Mouse (Mus musculus): ENCODE measurements around the gene Sumf1. TPM values are rescaled to one million over a fixed set of nuclear protein-coding genes. Genes with fewer than 3 reads are reported as not detected.

Gene Sumf1
- polyA plus RNA-seq, 1 experiment from 2014 or later, result 12.8 TPM

- Histone ChIP-seq H3K4me1 (peaks cover 8% of the 10 kb centered on the region), H3K27ac (no peak overlapping the region), H3K36me3 (replicated peaks) (no peaks in the 10 kb centered on the region), H3K27me3 (ENCODE audit: poor library complexity, severe bottlenecking) (no peaks in the 10 kb centered on the region), H3K4me3 (no peak overlapping the region), H3K9me3 (no peaks in the 10 kb centered on the region)
- DNase-seq (ENCODE audit: extremely low spot score, low spot score), result no peak
- 91% methylated on average over 10 of the region's 10 CpGs for WGBS
Observed at GRCm38 (mm10) chr6:108101936-108102830, 83.2 kb downstream of the Sumf1 start.

DNA sequence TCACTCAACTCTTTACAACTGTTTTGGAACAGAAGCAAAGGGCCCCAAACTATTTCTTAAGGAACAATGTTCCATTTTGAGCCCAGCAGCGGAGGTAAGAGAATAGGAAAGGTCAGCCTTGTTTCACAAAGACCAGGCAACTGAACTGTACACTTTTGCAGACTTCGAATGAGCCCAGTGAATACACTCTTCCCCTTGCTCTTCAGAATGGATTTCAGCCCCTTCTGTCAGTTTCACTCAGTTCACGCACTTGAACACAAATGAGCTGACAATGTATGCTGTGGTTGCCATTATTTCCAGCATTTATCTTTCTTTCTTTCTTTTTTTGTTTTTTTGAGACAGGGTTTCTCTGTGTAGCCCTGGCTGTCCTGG is 86.5 kb downstream of the Sumf1 start:
- Histone ChIP-seq H3K36me3 (replicated peaks) (no peaks in the 10 kb centered on the region), H3K9me3 (no peaks in the 10 kb centered on the region), H3K4me1 (peaks cover 15% of the 10 kb centered on the region), H3K27ac (peak overlapping the region; percentile 63), H3K27me3 (ENCODE audit: poor library complexity, severe bottlenecking) (no peaks in the 10 kb centered on the region), H3K4me3 (no peak overlapping the region)
- no peak for DNase-seq (ENCODE audit: extremely low spot score, low spot score)
- 67% methylated on average over 3 of the region's 3 CpGs for WGBS

DNA sequence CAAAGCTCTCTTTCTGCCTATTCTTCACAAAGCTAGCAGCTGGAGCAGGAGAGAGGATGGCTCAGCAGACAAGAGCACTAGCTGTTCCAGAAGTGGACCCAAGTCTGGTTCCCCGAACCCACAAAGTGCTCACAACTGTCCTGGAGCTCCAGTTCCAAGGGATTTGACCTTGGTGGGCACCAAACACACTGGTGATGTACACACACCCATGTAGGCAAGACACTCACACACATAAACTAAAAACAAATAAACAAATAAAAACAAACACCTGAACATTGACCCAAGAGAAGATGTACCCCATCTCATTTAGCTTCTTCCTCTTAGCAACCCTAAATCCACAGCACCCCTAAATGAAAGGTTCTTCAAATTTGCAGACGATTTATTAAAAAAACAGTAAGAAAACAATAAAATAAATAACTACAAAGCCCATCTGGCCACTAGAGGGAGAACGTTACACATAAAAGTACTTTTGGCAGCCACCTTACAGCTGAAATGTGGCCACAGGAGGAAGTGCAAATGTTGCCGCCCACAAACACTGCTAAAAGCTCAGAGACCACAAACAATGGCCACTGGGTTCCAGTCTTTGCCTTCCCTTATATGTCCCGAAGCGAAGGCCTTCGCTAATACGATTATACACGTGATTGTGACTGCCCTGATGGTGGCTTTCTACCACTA is 87.1 kb downstream of the Sumf1 start:
- Histone ChIP-seq H3K9me3 (no peaks in the 10 kb centered on the region), H3K4me3 (no peak overlapping the region), H3K27me3 (ENCODE audit: poor library complexity, severe bottlenecking) (no peaks in the 10 kb centered on the region), H3K4me1 (peaks cover 15% of the 10 kb centered on the region), H3K27ac (peak overlapping the region; percentile 63), H3K36me3 (replicated peaks) (no peaks in the 10 kb centered on the region)
- 18% methylated on average over 9 of the region's 9 CpGs for WGBS
- peak; percentile 46 for DNase-seq (ENCODE audit: extremely low spot score, low spot score)

DNA sequence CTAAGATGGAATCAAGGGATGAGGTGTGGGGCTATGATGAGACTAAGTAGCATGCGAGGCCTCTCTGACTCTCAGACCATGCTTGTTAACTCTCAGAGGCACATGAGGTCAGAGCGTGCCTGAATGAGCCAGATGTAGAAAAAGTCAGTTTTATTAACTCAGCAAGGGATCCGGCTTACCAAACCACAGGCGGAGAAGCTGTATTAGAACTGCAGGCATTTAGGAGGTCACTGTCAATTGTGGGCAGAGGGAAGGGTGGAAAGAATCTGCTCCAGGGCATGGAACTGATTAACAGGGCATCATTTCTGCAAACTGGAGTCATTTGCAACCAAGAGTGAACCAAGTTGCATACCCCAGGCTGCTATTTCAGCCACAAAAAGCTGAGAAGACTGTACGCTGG is 89.9 kb downstream of the Sumf1 start:
- Histone ChIP-seq H3K4me1 (peaks cover 15% of the 10 kb centered on the region), H3K36me3 (replicated peaks) (no peaks in the 10 kb centered on the region), H3K27me3 (ENCODE audit: poor library complexity, severe bottlenecking) (no peaks in the 10 kb centered on the region), H3K27ac (no peak overlapping the region), H3K9me3 (no peaks in the 10 kb centered on the region), H3K4me3 (no peak overlapping the region)
- no peak for DNase-seq (ENCODE audit: extremely low spot score, low spot score)
- WGBS, result 71% methylated on average over 5 of the region's 5 CpGs

DNA sequence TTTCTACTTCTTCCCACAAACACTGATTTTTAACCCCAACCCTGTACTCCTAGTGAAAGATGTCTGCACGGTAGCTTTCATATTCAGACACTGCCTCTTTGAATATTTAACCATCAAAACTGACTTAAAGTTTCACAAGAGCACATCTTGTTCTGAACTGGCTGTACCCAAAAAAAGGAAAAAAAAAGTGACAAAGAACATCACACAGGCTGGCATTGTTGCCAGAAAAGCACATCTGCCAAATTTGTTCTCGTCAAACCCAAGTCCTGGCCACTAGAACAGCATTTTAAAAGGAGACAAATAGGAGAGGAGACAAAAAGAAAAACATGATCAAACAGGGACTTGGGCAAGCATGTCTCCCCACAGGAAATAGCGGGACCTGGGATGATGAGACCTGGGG is 91.9 kb downstream of the Sumf1 start:
- H3K27me3 ChIP-seq (ENCODE audit: poor library complexity, severe bottlenecking), result no peaks in the 10 kb centered on the region
- H3K4me1 ChIP-seq, result peaks cover 9% of the 10 kb centered on the region; the same call in 1 of the 2 replicates
- H3K4me3 ChIP-seq, result no peak overlapping the region
- no peaks in the 10 kb centered on the region for H3K9me3 ChIP-seq
- DNase-seq (ENCODE audit: extremely low spot score, low spot score), result no peak
- 87% methylated on average over 3 of the region's 3 CpGs for WGBS
- no peak overlapping the region for H3K27ac ChIP-seq
- H3K36me3 ChIP-seq (replicated peaks), result no peaks in the 10 kb centered on the region

DNA sequence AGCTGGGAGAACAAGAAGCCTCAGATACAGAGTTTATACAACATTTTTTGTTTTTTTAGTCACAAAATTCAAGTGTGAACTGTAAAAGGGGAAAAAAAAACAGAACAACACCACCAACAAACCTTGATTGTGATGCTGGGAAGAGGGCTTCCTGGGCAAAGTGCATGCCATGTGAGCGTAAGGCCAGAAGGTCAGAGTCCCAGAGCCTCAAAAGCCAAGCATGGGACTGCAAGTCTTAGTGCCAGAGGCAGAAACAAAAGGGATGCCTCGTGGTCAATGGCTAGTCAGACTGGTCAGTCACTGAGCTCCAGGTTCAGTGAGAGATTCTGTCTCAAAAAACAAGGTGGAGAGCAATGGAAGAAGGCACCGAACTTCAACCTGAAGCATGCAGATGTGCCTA is 92.7 kb downstream of the Sumf1 start:
- Histone ChIP-seq H3K27me3 (ENCODE audit: poor library complexity, severe bottlenecking) (no peaks in the 10 kb centered on the region), H3K4me1 (peaks cover 7% of the 10 kb centered on the region; the same call in 1 of the 2 replicates), H3K36me3 (replicated peaks) (no peaks in the 10 kb centered on the region), H3K27ac (no peak overlapping the region), H3K4me3 (no peak overlapping the region), H3K9me3 (no peaks in the 10 kb centered on the region)
- no peak for DNase-seq (ENCODE audit: extremely low spot score, low spot score)
- 81% methylated on average over 3 of the region's 3 CpGs for WGBS

DNA sequence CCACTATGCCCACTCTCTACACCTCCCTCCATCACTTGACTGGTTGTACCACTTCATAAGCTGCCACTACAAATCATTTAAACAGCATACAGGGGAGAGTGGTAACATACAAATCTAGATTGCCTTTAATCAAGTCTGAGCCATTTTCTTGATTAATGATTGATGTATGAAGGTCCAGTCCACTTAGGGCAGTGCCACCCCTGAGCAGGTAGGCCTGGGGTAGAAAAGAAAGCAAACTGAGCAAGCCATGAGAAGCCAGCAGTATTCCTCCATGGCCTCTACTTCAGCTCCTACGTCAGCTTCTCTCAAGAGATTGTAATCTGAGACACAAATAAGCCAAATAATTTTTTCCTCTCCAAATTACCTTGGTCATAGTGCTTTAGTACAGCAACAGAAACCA is 94.1 kb downstream of the Sumf1 start:
- WGBS, result 77% methylated on average over 1 of the region's 1 CpGs
- Histone ChIP-seq H3K4me3 (no peak overlapping the region), H3K36me3 (replicated peaks) (no peaks in the 10 kb centered on the region), H3K4me1 (peaks cover 7% of the 10 kb centered on the region; the same call in 1 of the 2 replicates), H3K27ac (no peak overlapping the region), H3K9me3 (no peaks in the 10 kb centered on the region), H3K27me3 (ENCODE audit: poor library complexity, severe bottlenecking) (no peaks in the 10 kb centered on the region)
- no peak for DNase-seq (ENCODE audit: extremely low spot score, low spot score)

- 94% methylated on average over 7 of the region's 7 CpGs for WGBS
- H3K4me1 ChIP-seq, result no peaks in the 10 kb centered on the region
- peaks cover 6% of the 10 kb centered on the region; the same call in 1 of the 2 replicates for H3K9me3 ChIP-seq
Observed at GRCm38 (mm10) chr6:108075857-108076256, 109.5 kb downstream of the Sumf1 start.

GRCm38 (mm10) chr6:108074624-108075023 is 110.8 kb downstream of the Sumf1 start:
- Histone ChIP-seq H3K36me3 (replicated peaks) (peaks cover 32% of the 10 kb centered on the region), H3K9me3 (peaks cover 6% of the 10 kb centered on the region; the same call in 1 of the 2 replicates), H3K4me3 (no peak overlapping the region), H3K27me3 (ENCODE audit: poor library complexity, severe bottlenecking) (no peaks in the 10 kb centered on the region), H3K4me1 (no peaks in the 10 kb centered on the region), H3K27ac (no peak overlapping the region)
- DNase-seq (ENCODE audit: extremely low spot score, low spot score), result no peak
- 96% methylated on average over 10 of the region's 10 CpGs for WGBS

More at GRCm38 (mm10) chr6:108075857-108076256, 109.5 kb downstream of the Sumf1 start:
- no peak for DNase-seq (ENCODE audit: extremely low spot score, low spot score)
- Histone ChIP-seq H3K27ac (no peak overlapping the region), H3K4me3 (no peak overlapping the region), H3K27me3 (ENCODE audit: poor library complexity, severe bottlenecking) (no peaks in the 10 kb centered on the region), H3K36me3 (replicated peaks) (peaks cover 32% of the 10 kb centered on the region)

GRCm38 (mm10) chr6:108073931-108074330 is 111.5 kb downstream of the Sumf1 start:
- no peaks in the 10 kb centered on the region for H3K4me1 ChIP-seq
- H3K9me3 ChIP-seq, result peaks cover 6% of the 10 kb centered on the region; the same call in 1 of the 2 replicates
- no peak overlapping the region for H3K4me3 ChIP-seq
- H3K27ac ChIP-seq, result no peak overlapping the region
- WGBS, result 91% methylated on average over 2 of the region's 2 CpGs
- no peaks in the 10 kb centered on the region for H3K27me3 ChIP-seq (ENCODE audit: poor library complexity, severe bottlenecking)
- no peak for DNase-seq (ENCODE audit: extremely low spot score, low spot score)
- peaks cover 32% of the 10 kb centered on the region for H3K36me3 ChIP-seq (replicated peaks)

DNA sequence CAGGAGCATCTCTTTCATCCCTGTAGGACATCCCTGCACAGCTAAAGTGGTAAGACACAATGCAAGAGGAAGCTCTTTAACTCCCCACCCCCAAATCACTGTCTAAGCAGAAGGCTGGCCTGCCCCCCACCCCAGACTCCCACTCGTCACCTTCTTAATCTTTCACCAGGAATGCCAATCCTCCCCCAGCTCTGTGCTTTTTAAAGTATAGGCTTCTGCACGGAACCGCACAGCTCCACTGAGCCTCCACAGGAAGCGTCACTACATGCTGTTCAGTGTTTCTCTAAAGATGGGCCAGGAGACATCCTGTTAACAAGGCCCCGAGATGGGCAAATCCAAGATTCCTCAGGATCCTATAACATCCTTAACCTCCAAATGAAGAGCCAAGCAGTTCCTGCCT is 112.3 kb downstream of the Sumf1 start:
- DNase-seq (ENCODE audit: extremely low spot score, low spot score), result no peak
- H3K4me3 ChIP-seq, result no peak overlapping the region
- 78% methylated on average over 5 of the region's 5 CpGs for WGBS
- H3K27me3 ChIP-seq (ENCODE audit: poor library complexity, severe bottlenecking), result no peaks in the 10 kb centered on the region
- peaks cover 6% of the 10 kb centered on the region; the same call in 1 of the 2 replicates for H3K9me3 ChIP-seq
- H3K27ac ChIP-seq, result no peak overlapping the region
- peaks cover 32% of the 10 kb centered on the region for H3K36me3 ChIP-seq (replicated peaks)
- H3K4me1 ChIP-seq, result no peaks in the 10 kb centered on the region

GRCm38 (mm10) chr6:108070947-108071346 is 114.4 kb downstream of the Sumf1 start:
- 93% methylated on average over 7 of the region's 7 CpGs for WGBS

DNA sequence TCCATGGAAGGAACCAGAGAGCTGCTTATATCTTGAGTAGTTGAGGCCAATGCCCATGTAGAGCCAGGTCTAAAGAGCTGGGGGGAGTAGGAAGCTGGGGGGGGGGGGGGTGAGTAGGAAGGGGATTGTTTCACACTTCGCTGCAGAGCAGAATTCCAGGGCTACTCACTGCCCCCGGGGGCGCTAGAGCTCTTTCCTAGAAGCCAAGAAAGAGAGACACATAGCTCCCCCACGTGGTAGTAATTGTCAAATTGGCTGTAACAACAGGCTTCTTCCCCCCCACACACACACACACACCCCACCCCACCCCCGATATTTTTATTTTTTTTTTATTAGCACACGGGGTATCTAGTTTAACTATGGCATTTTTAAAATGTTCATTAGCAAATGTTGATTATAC is 119.8 kb downstream of the Sumf1 start:
- peak; percentile 69 for DNase-seq (ENCODE audit: extremely low spot score, low spot score)
- peak overlapping the region; percentile 91 for H3K27ac ChIP-seq
- H3K36me3 ChIP-seq (replicated peaks), result no peaks in the 10 kb centered on the region
- 7% methylated on average over 6 of the region's 6 CpGs for WGBS
- H3K27me3 ChIP-seq (ENCODE audit: poor library complexity, severe bottlenecking), result no peaks in the 10 kb centered on the region
- H3K9me3 ChIP-seq, result no peaks in the 10 kb centered on the region
- H3K4me1 ChIP-seq, result peaks cover 11% of the 10 kb centered on the region
- peak overlapping the region; percentile 65 for H3K4me3 ChIP-seq

More at GRCm38 (mm10) chr6:108070947-108071346, 114.4 kb downstream of the Sumf1 start:
- 0 out of 2 replicates have a peak, but pooled peaks cover 1% of the 10 kb centered on the region for H3K4me1 ChIP-seq
- H3K9me3 ChIP-seq, result peaks cover 6% of the 10 kb centered on the region; the same call in 1 of the 2 replicates
- no peak for DNase-seq (ENCODE audit: extremely low spot score, low spot score)
- H3K27ac ChIP-seq, result no peak overlapping the region
- no peaks in the 10 kb centered on the region for H3K27me3 ChIP-seq (ENCODE audit: poor library complexity, severe bottlenecking)
- peaks cover 22% of the 10 kb centered on the region for H3K36me3 ChIP-seq (replicated peaks)
- H3K4me3 ChIP-seq, result no peak overlapping the region

Measured in forebrain, embryonic 10.5 days (tissue).